Mouse (Mus musculus): ENCODE results near the gene Fas. TPM values are rescaled to one million over a fixed set of nuclear protein-coding genes. Genes with fewer than 3 reads are reported as not detected.

Gene Fas
- total RNA-seq, 2 experiments from 2014 or later = 0.90 TPM; not detected in 1

- no peak for DNase-seq (ENCODE audit: extremely low spot score in 1 of 2, low spot score in 2 of 2)
- intact Hi-C loops (cut with DNase I) = no loop called here
These were observed 21.8 kb downstream of the Fas start for GRCm38 (mm10) chr19:34312151-34312728.

- intact Hi-C loops (cut with DNase I) = no loop called here
- no peak for DNase-seq (ENCODE audit: extremely low spot score in 1 of 2, low spot score in 2 of 2)
These were observed 37.6 kb downstream of the Fas start for GRCm38 (mm10) chr19:34328051-34328450.

- DNase-seq (ENCODE audit: extremely low spot score in 1 of 2, low spot score in 2 of 2) = peak; percentile 65 to 69
- intact Hi-C loops (cut with DNase I) = loop anchor here (2.0 to 10.0 kb wide), 3 partner anchors 217 to 441 kb away; partner anchors contain the start of gene Ifit2
These were observed 43.8 kb downstream of the Fas start for GRCm38 (mm10) chr19:34334300-34334699.

GRCm38 (mm10) chr19:34344702-34345101, 54.2 kb downstream of the Fas start:
- intact Hi-C loops (cut with DNase I) = no loop called here
- DNase-seq (ENCODE audit: extremely low spot score in 1 of 2, low spot score in 2 of 2) = no peak

GRCm38 (mm10) chr19:34345616-34346267, 55.3 kb downstream of the Fas start:
- intact Hi-C loops (cut with DNase I) = no loop called here
- DNase-seq (ENCODE audit: extremely low spot score in 1 of 2, low spot score in 2 of 2) = peak; percentile 34 to 50

GRCm38 (mm10) chr19:34353291-34353805, 62.9 kb downstream of the Fas start:
- DNase-seq (ENCODE audit: extremely low spot score in 1 of 2, low spot score in 2 of 2) = no peak
- intact Hi-C loops (cut with DNase I) = no loop called here

GRCm38 (mm10) chr19:34362639-34363038, 72.2 kb downstream of the Fas start:
- intact Hi-C loops (cut with DNase I) = no loop called here
- no peak for DNase-seq (ENCODE audit: extremely low spot score in 1 of 2, low spot score in 2 of 2)

GRCm38 (mm10) chr19:34369551-34369950, 79.1 kb downstream of the Fas start:
- intact Hi-C loops (cut with DNase I) = no loop called here
- DNase-seq (ENCODE audit: extremely low spot score in 1 of 2, low spot score in 2 of 2) = no peak

- no peak for DNase-seq (ENCODE audit: extremely low spot score in 1 of 2, low spot score in 2 of 2)
- intact Hi-C loops (cut with DNase I) = no loop called here
These were observed 79.9 kb downstream of the Fas start for GRCm38 (mm10) chr19:34370397-34370796.

Other genes with a start within 250 kb of the Fas start
- gene Lipn, start 223.3 kb upstream of the Fas start, total RNA-seq (2021) = not detected
- gene Lipm, start 189.7 kb upstream of the Fas start, total RNA-seq (2021) = under 1 TPM; 0.58 to 0.67 TPM
- under 1 TPM in 1 of 2 experiments, not detected in 1; 0.24 TPM for gene Ankrd22, start 124.6 kb upstream of the Fas start, total RNA-seq (2021)
- gene Stambpl1, start 98.4 kb upstream of the Fas start, total RNA-seq (2021) = 10 to 100 TPM; 16.9 to 18.2 TPM
- gene Acta2, start 35.1 kb upstream of the Fas start, total RNA-seq (2021) = 10 to 100 TPM; 17.0 to 17.1 TPM
- gene Ch25h, start 184.5 kb downstream of the Fas start, total RNA-seq (2021) = 1 to 10 TPM in 1 of 2 experiments, under 1 TPM in 1; 0.83 to 1.2 TPM
- 10 to 100 TPM; 13.5 to 13.9 TPM for gene Lipa, start 236.8 kb downstream of the Fas start, total RNA-seq (2021)